In genomic region chr5:134901012-134901643, GRCm38 (mm10) we compare ENCODE assay signal across 8 mouse cellular contexts. TPM values are rescaled to one million over a fixed set of nuclear protein-coding genes. Genes with fewer than 3 reads are reported as not detected.
DNase-seq lines count a peak whose midpoint lies in the region; ATAC-seq and TF ChIP-seq lines count a peak whose summit lies in the region.

No protein-coding gene starts in this region.

- WGBS in neural tube, embryonic 11.5 days, result 52% methylated on average over 12 of the region's 12 CpGs
- 37% methylated on average over 12 of the region's 12 CpGs for WGBS in embryonic facial prominence, embryonic 12.5 days
- WGBS in limb, embryonic 15.5 days, result 23% methylated on average over 12 of the region's 12 CpGs
- 27% methylated on average over 12 of the region's 12 CpGs for WGBS in stomach, postnatal 0 days

- no peaks in the 10 kb centered on the region for H3K9me3 ChIP-seq in neural tube, embryonic 11.5 days (ENCODE audit: control insufficient read depth, low read length)
- no peaks in the 10 kb centered on the region for H3K9me3 ChIP-seq in embryonic facial prominence, embryonic 12.5 days
- H3K9me3 ChIP-seq in limb, embryonic 15.5 days, result no peaks in the 10 kb centered on the region
- H3K9me3 ChIP-seq in stomach, postnatal 0 days (ENCODE audit: control insufficient read depth, low read length), result no peaks in the 10 kb centered on the region

- TF ChIP-seq CTCF in stomach, postnatal 0 days (IDR thresholded peaks at IDR 0.05; ENCODE audit: low read depth), result peak; percentile 83

- no peak overlapping the region for H3K9ac ChIP-seq in neural tube, embryonic 11.5 days (ENCODE audit: low read length)
- no peak overlapping the region for H3K9ac ChIP-seq in embryonic facial prominence, embryonic 12.5 days
- no peak overlapping the region for H3K9ac ChIP-seq in limb, embryonic 15.5 days
- H3K9ac ChIP-seq in stomach, postnatal 0 days (ENCODE audit: low read length), result no peak overlapping the region

- peak; percentile 53 for DNase-seq in neural tube, embryonic 11.5 days (ENCODE audit: low spot score)
- no peak for DNase-seq in neural tube, embryonic 10.5 days (ENCODE audit: extremely low spot score, low spot score)
- DNase-seq in adrenal gland, postnatal 14 days, result peak; percentile 73
- peak; percentile 38 to 53 for DNase-seq in kidney, adult 8-10 months
- peak; percentile 40 for DNase-seq in stomach, postnatal 0 days (ENCODE audit: low spot score)
- no peak for DNase-seq in urinary bladder, adult 2 months (ENCODE audit: low spot score)

- no peaks in the 10 kb centered on the region for H3K27me3 ChIP-seq in neural tube, embryonic 11.5 days (ENCODE audit: control insufficient read depth, insufficient read depth, low read length)
- H3K27me3 ChIP-seq in embryonic facial prominence, embryonic 12.5 days, result no peaks in the 10 kb centered on the region
- H3K27me3 ChIP-seq in limb, embryonic 15.5 days, result no peaks in the 10 kb centered on the region
- no peaks in the 10 kb centered on the region for H3K27me3 ChIP-seq in stomach, postnatal 0 days (ENCODE audit: control insufficient read depth, insufficient read depth, low read length)

- no peak for TF ChIP-seq EP300 in stomach, postnatal 0 days (optimal IDR thresholded peaks at IDR 0.05)

- H3K4me3 ChIP-seq in neural tube, embryonic 11.5 days (ENCODE audit: low read depth, low read length), result no peak overlapping the region
- H3K4me3 ChIP-seq in embryonic facial prominence, embryonic 12.5 days, result no peak overlapping the region
- H3K4me3 ChIP-seq in limb, embryonic 15.5 days, result no peak overlapping the region
- H3K4me3 ChIP-seq in stomach, postnatal 0 days (ENCODE audit: low read depth, low read length), result no peak overlapping the region

- H3K4me1 ChIP-seq in neural tube, embryonic 11.5 days (ENCODE audit: control insufficient read depth, insufficient read depth, low read length), result no peaks in the 10 kb centered on the region
- peaks cover 13% of the 10 kb centered on the region for H3K4me1 ChIP-seq in embryonic facial prominence, embryonic 12.5 days
- peaks cover 34% of the 10 kb centered on the region for H3K4me1 ChIP-seq in limb, embryonic 15.5 days
- H3K4me1 ChIP-seq in stomach, postnatal 0 days (replicated peaks; ENCODE audit: control insufficient read depth, insufficient read depth), result peaks cover 5% of the 10 kb centered on the region

- no peak overlapping the region for H3K4me2 ChIP-seq in neural tube, embryonic 11.5 days (ENCODE audit: low read depth)
- H3K4me2 ChIP-seq in embryonic facial prominence, embryonic 12.5 days (replicated peaks), result no peak overlapping the region
- H3K4me2 ChIP-seq in limb, embryonic 15.5 days, result no peak overlapping the region
- H3K4me2 ChIP-seq in stomach, postnatal 0 days (replicated peaks; ENCODE audit: low read depth), result no peak overlapping the region

- H3K27ac ChIP-seq in neural tube, embryonic 11.5 days (ENCODE audit: low read depth, low read length), result no peak overlapping the region
- no peak overlapping the region for H3K27ac ChIP-seq in embryonic facial prominence, embryonic 12.5 days
- no peak overlapping the region for H3K27ac ChIP-seq in limb, embryonic 15.5 days
- no peak overlapping the region for H3K27ac ChIP-seq in stomach, postnatal 0 days (replicated peaks)

- no peaks in the 10 kb centered on the region for H3K36me3 ChIP-seq in neural tube, embryonic 11.5 days (ENCODE audit: control insufficient read depth, insufficient read depth, low read length)
- no peaks in the 10 kb centered on the region for H3K36me3 ChIP-seq in embryonic facial prominence, embryonic 12.5 days
- H3K36me3 ChIP-seq in limb, embryonic 15.5 days, result no peaks in the 10 kb centered on the region
- no peaks in the 10 kb centered on the region for H3K36me3 ChIP-seq in stomach, postnatal 0 days (ENCODE audit: control insufficient read depth, insufficient read depth, low read length)

- no peak for ATAC-seq in neural tube, embryonic 11.5 days (ENCODE audit: insufficient read depth, low FRiP score, low TSS enrichment)
- peak; percentile 43; the same call in 1 of the 2 replicates for ATAC-seq in embryonic facial prominence, embryonic 12.5 days (ENCODE audit: insufficient number of reproducible peaks, insufficient read depth, low FRiP score, low TSS enrichment)
- peak; percentile 58 for ATAC-seq in limb, embryonic 15.5 days (ENCODE audit: insufficient number of reproducible peaks, low FRiP score, low TSS enrichment, low read depth)
- ATAC-seq in stomach, postnatal 0 days (ENCODE audit: low FRiP score, low TSS enrichment), result peak; percentile 54; the same call in 1 of the 2 replicates

RNA-seq across cellular contexts. Expression of gene Tmem270, which starts 5.4 kb away (rescaled TPM):
- not detected in 2 replicates for polyA plus RNA-seq in neural tube, embryonic 11.5 days (2014; fragmentation: Nextera tagmentation; extraction: Ambion mirVana)
- total RNA-seq in adrenal gland, postnatal 14 days (2021), result not detected in 2 replicates
- polyA plus RNA-seq in embryonic facial prominence, embryonic 12.5 days (2016; fragmentation: Nextera tagmentation; extraction: Ambion mirVana), result not detected in 2 replicates
- polyA plus RNA-seq in limb, embryonic 15.5 days (2015; fragmentation: Nextera tagmentation; extraction: Ambion mirVana), result not detected in 2 replicates
- polyA plus RNA-seq in stomach, postnatal 0 days (2015; fragmentation: Nextera tagmentation; extraction: Ambion mirVana), result not detected in 2 replicates
- not detected in 2 replicates for polyA plus RNA-seq in urinary bladder, adult 2 months (2012; rRNA removed)

RNA-seq across cellular contexts. Expression of gene Cldn13, which starts 14.2 kb away (rescaled TPM):
- polyA plus RNA-seq in neural tube, embryonic 11.5 days (2014; fragmentation: Nextera tagmentation; extraction: Ambion mirVana), result 2.4 and 4.0 TPM in 2 replicates
- 0.60 and 3.7 TPM in 2 replicates for total RNA-seq in adrenal gland, postnatal 14 days (2021)
- polyA plus RNA-seq in embryonic facial prominence, embryonic 12.5 days (2016; fragmentation: Nextera tagmentation; extraction: Ambion mirVana), result 2.4 and 2.9 TPM in 2 replicates
- 0.27 and 1.3 TPM in 2 replicates for polyA plus RNA-seq in limb, embryonic 15.5 days (2015; fragmentation: Nextera tagmentation; extraction: Ambion mirVana)
- polyA plus RNA-seq in stomach, postnatal 0 days (2015; fragmentation: Nextera tagmentation; extraction: Ambion mirVana), result 0.24 and 0.29 TPM in 2 replicates
- polyA plus RNA-seq in urinary bladder, adult 2 months (2012; rRNA removed), result not detected in 2 replicates

RNA-seq across cellular contexts. Expression of gene Mettl27, which starts 31.0 kb away (rescaled TPM):
- polyA plus RNA-seq in neural tube, embryonic 11.5 days (2014; fragmentation: Nextera tagmentation; extraction: Ambion mirVana), result 8.7 and 11.6 TPM in 2 replicates
- 24.5 and 28.5 TPM in 2 replicates for total RNA-seq in adrenal gland, postnatal 14 days (2021)
- polyA plus RNA-seq in embryonic facial prominence, embryonic 12.5 days (2016; fragmentation: Nextera tagmentation; extraction: Ambion mirVana), result 21.7 and 21.8 TPM in 2 replicates
- 13.9 and 17.0 TPM in 2 replicates for polyA plus RNA-seq in limb, embryonic 15.5 days (2015; fragmentation: Nextera tagmentation; extraction: Ambion mirVana)
- polyA plus RNA-seq in stomach, postnatal 0 days (2015; fragmentation: Nextera tagmentation; extraction: Ambion mirVana), result 9.4 and 10.2 TPM in 2 replicates
- polyA plus RNA-seq in urinary bladder, adult 2 months (2012; rRNA removed), result 84.7 and 103 TPM in 2 replicates

RNA-seq across cellular contexts. Expression of gene Cldn4, which starts 45.6 kb away (rescaled TPM):
- 7.5 and 8.9 TPM in 2 replicates for polyA plus RNA-seq in neural tube, embryonic 11.5 days (2014; fragmentation: Nextera tagmentation; extraction: Ambion mirVana)
- total RNA-seq in adrenal gland, postnatal 14 days (2021), result not detected in 2 replicates
- polyA plus RNA-seq in embryonic facial prominence, embryonic 12.5 days (2016; fragmentation: Nextera tagmentation; extraction: Ambion mirVana), result 11.8 and 14.6 TPM in 2 replicates
- 46.3 and 68.0 TPM in 2 replicates for polyA plus RNA-seq in limb, embryonic 15.5 days (2015; fragmentation: Nextera tagmentation; extraction: Ambion mirVana)
- 43.8 and 51.6 TPM in 2 replicates for polyA plus RNA-seq in stomach, postnatal 0 days (2015; fragmentation: Nextera tagmentation; extraction: Ambion mirVana)
- polyA plus RNA-seq in urinary bladder, adult 2 months (2012; rRNA removed), result 295 and 393 TPM in 2 replicates

Comparison
In these comparisons a context has a peak if more than half of its experiments do, and no peak if none do; other contexts are left out.
1. DNase-seq: peak in neural tube, embryonic 11.5 days (single experiment), adrenal gland, postnatal 14 days (single experiment), kidney, adult 8-10 months (2 of 2) and stomach, postnatal 0 days (single experiment); none in neural tube, embryonic 10.5 days (single experiment) and urinary bladder, adult 2 months (single experiment).